Mouse (Mus musculus) heart, postnatal 0 days (tissue): ENCODE measurements around the gene Gpr68.

Experiments
- CTCF ChIP-seq: IDR thresholded peaks from 2 replicates; pipeline ENCODE4 v1.5.1; 2016; ENCODE audit warnings: antibody characterized with exemption, control low read depth, low read depth
- EP300 ChIP-seq: IDR thresholded peaks from 2 replicates; pipeline ENCODE4 v1.6.1; 2016; ENCODE audit warnings: antibody characterized with exemption, low read depth

GRCm38 (mm10) chr12:100928286-100928685 lies 20.3 kb upstream of the Gpr68 start:
- TF ChIP-seq CTCF (no peak), EP300 (no peak)
